Mouse (Mus musculus) cortical plate, adult 2 months (tissue): ENCODE results near the gene Sox10.

ENCODE experiments used
- CTCF ChIP-seq: fragments of 200-500 bp; IDR thresholded peaks from 2 replicates; pipeline ENCODE4 v1.5.1; 2011; ENCODE audit warnings: mild to moderate bottlenecking, control low read depth, low read length; ENCODE audit not compliant: insufficient read depth; ENCODE audit errors: extremely low read depth
- POLR2A ChIP-seq: fragments of 200-500 bp; IDR thresholded peaks from 2 replicates; pipeline ENCODE4 v1.6.1; 2011; ENCODE audit warnings: mild to moderate bottlenecking, low read length, control low read depth; ENCODE audit not compliant: insufficient read depth; ENCODE audit errors: extremely low read depth

DNA sequence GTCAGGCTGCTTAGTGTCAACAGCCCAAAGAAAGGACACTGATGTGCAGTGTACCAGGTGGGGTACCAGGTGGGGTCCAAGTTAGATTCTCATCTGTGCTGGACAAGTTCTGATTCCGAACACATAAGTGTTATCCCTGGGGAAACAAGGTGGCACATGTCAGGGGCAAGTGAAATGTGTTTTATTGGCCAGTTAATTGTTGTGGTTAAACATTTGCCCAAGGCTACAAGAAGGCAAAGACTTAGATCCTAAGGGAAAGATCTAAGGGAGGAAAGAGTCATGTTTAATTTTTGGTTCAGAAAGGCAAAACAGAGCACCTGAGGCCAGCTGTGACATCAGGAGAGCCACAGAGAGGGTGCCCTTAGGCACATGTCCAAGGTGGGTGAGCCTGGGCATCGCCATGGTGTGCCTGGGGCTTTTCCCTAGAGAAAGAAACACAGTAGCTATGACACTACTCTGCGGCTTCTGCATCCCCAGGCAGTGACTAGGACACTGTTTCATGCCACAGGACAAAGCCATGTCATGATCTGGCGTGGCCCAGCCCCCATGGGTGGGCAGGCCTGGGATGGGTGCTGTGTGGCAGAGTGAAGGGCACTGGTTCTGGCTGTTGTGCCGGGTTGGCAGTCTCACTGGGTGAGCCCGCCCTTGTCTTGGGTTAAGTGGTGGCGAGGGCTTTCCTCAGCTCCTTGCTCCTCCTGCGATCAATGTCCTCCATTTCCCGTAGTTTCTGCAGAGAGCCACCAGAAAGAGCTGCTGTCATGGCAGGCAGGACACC is 30.4 kb downstream of the Sox10 start:
- TF ChIP-seq CTCF (no peak), POLR2A (no peak; the same call in 1 of the 2 replicates)
